Mouse (Mus musculus) skeletal muscle tissue, adult 2 months (tissue): ENCODE measurements around the gene Gm14226.
"Not testable (repeated sequence)": the region's sequence is repeated elsewhere in the genome, so short reads cannot be mapped to it uniquely, and the experiment has no call there.

Source experiments
- DNase-seq: peaks from one replicate; pipeline ENCODE4 v3.0.0-alpha.2; 2012; ENCODE audit warnings: low read depth, low spot score

The Gm14226 gene

GRCm38 (mm10) chr2:155047452-155048178 lies 29.5 kb downstream of the Gm14226 start:
- DNase-seq: no peak

- DNase-seq: peak; percentile 36
Observed at GRCm38 (mm10) chr2:155050108-155050503, 32.0 kb downstream of the Gm14226 start.

GRCm38 (mm10) chr2:155050504-155051236 lies 32.6 kb downstream of the Gm14226 start:
- peak; percentile 97 for DNase-seq

- DNase-seq: no peak
Observed at GRCm38 (mm10) chr2:155051622-155052351, 33.7 kb downstream of the Gm14226 start.

- peak; percentile 64 for DNase-seq
Observed at GRCm38 (mm10) chr2:155052681-155053080, 34.6 kb downstream of the Gm14226 start.

GRCm38 (mm10) chr2:155053512-155053911 lies 35.4 kb downstream of the Gm14226 start:
- not testable (repeated sequence) for DNase-seq

GRCm38 (mm10) chr2:155054672-155055071 lies 36.6 kb downstream of the Gm14226 start:
- DNase-seq: no peak

- no peak for DNase-seq
Observed at GRCm38 (mm10) chr2:155056076-155056578, 38.1 kb downstream of the Gm14226 start.

- DNase-seq: no peak
Observed at GRCm38 (mm10) chr2:155057361-155057760, 39.3 kb downstream of the Gm14226 start.

GRCm38 (mm10) chr2:155071027-155071426 lies 53.0 kb downstream of the Gm14226 start:
- DNase-seq: no peak

- DNase-seq: no peak
Observed at GRCm38 (mm10) chr2:155072353-155073145, 54.5 kb downstream of the Gm14226 start.

GRCm38 (mm10) chr2:155073347-155073746 lies 55.3 kb downstream of the Gm14226 start:
- no peak for DNase-seq

GRCm38 (mm10) chr2:155073978-155074765 lies 56.1 kb downstream of the Gm14226 start, which contains the start of gene Ahcy:
Ahcy (minus strand) TSS chr2:155074497.
- peak; percentile 75 for DNase-seq

- no peak for DNase-seq
Observed at GRCm38 (mm10) chr2:155074766-155075330, 56.8 kb downstream of the Gm14226 start.

GRCm38 (mm10) chr2:155075649-155076048 lies 57.6 kb downstream of the Gm14226 start:
- no peak for DNase-seq
